Comparison of ENCODE assay signal across 8 mouse cellular contexts in genomic region chr15:18818185-18818973, GRCm38 (mm10). TPM values are rescaled to one million over a fixed set of nuclear protein-coding genes. Genes with fewer than 3 reads are reported as not detected.
DNase-seq lines count a peak whose midpoint lies in the region; ATAC-seq and TF ChIP-seq lines count a peak whose summit lies in the region.

TSS of gene Cdh10 (plus strand) at chr15:18818947.

- peak within 1 kb of the TSS; percentile 58 for H3K4me2 ChIP-seq in lung, embryonic 15.5 days
- H3K4me2 ChIP-seq in midbrain, embryonic 14.5 days (ENCODE audit: low read length): peak within 1 kb of the TSS; percentile 57

- H3K27me3 ChIP-seq in lung, embryonic 15.5 days: no peaks in the 10 kb centered on the region
- H3K27me3 ChIP-seq in midbrain, embryonic 14.5 days (ENCODE audit: control insufficient read depth, insufficient read depth, low read length): no peaks in the 10 kb centered on the region
- H3K27me3 ChIP-seq in testis, adult 2 months (ENCODE audit: control insufficient read depth, insufficient read depth, low read length): no peaks in the 10 kb centered on the region

- no peak for TF ChIP-seq POLR2A in testis, adult 2 months (IDR thresholded peaks at IDR 0.05; ENCODE audit: control insufficient read depth, low read depth, low read length)

- DNase-seq in lung, postnatal 4 days: no peak
- peak; percentile 65 for DNase-seq in cerebellum, adult 9-10 months
- DNase-seq in frontal cortex, adult 2 months (ENCODE audit: extremely low spot score in 1 of 2, low spot score in 1 of 2): peak in 1 of 2 experiments; percentile 87
- peak; percentile 70 to 76 for DNase-seq in layer of hippocampus, postnatal 36 days
- DNase-seq in midbrain, embryonic 14.5 days: peak; percentile 91
- no peak for DNase-seq in thymus, postnatal 25 days

- 2% methylated on average over 24 of the region's 24 CpGs for WGBS in lung, embryonic 15.5 days
- WGBS in midbrain, embryonic 14.5 days: under 1% methylated on average over 24 of the region's 24 CpGs

- TF ChIP-seq CTCF in testis, adult 2 months (IDR thresholded peaks at IDR 0.05; ENCODE audit: control insufficient read depth, insufficient read depth, insufficient replicate concordance, low read depth, low read length): no peak

- no peak within 1 kb of the TSS for H3K27ac ChIP-seq in lung, embryonic 15.5 days
- H3K27ac ChIP-seq in midbrain, embryonic 14.5 days (replicated peaks; ENCODE audit: low read depth, low read length): peak within 1 kb of the TSS; percentile 77
- H3K27ac ChIP-seq in testis, adult 2 months (ENCODE audit: control insufficient read depth, insufficient read depth, low read depth, low read length): no peak within 1 kb of the TSS

- peak within 1 kb of the TSS; percentile 34 for H3K4me3 ChIP-seq in lung, embryonic 15.5 days
- H3K4me3 ChIP-seq in midbrain, embryonic 14.5 days (replicated peaks; ENCODE audit: low read depth, low read length): peak within 1 kb of the TSS; percentile 47
- peak within 1 kb of the TSS; percentile 35 for H3K4me3 ChIP-seq in testis, adult 2 months (ENCODE audit: control insufficient read depth, low read depth, low read length)

- H3K9ac ChIP-seq in lung, embryonic 15.5 days: no peak within 1 kb of the TSS
- H3K9ac ChIP-seq in midbrain, embryonic 14.5 days (replicated peaks; ENCODE audit: low read length): peak within 1 kb of the TSS; percentile 52

- H3K9me3 ChIP-seq in lung, embryonic 15.5 days: no peaks in the 10 kb centered on the region
- H3K9me3 ChIP-seq in midbrain, embryonic 14.5 days (ENCODE audit: control insufficient read depth, low read length): no peaks in the 10 kb centered on the region

- ATAC-seq in lung, embryonic 15.5 days (ENCODE audit: borderline replicate concordance, extremely low read depth, low FRiP score, low TSS enrichment): peak; percentile 64; the same call in 1 of the 2 replicates
- ATAC-seq in midbrain, embryonic 14.5 days (ENCODE audit: low FRiP score, low TSS enrichment): peak; percentile 94

- H3K36me3 ChIP-seq in lung, embryonic 15.5 days: no peaks in the 10 kb centered on the region
- no peaks in the 10 kb centered on the region for H3K36me3 ChIP-seq in midbrain, embryonic 14.5 days (ENCODE audit: control insufficient read depth, insufficient read depth, low read length)
- H3K36me3 ChIP-seq in testis, adult 2 months (ENCODE audit: control insufficient read depth, insufficient read depth, low read length): no peaks in the 10 kb centered on the region

- no peaks in the 10 kb centered on the region for H3K4me1 ChIP-seq in lung, embryonic 15.5 days
- no peaks in the 10 kb centered on the region for H3K4me1 ChIP-seq in midbrain, embryonic 14.5 days (ENCODE audit: control insufficient read depth, insufficient read depth, low read length)
- H3K4me1 ChIP-seq in testis, adult 2 months (ENCODE audit: control insufficient read depth, insufficient read depth, low read length): peaks cover 3% of the 10 kb centered on the region; the same call in 1 of the 2 replicates

RNA-seq across cellular contexts. Expression of gene Cdh10, which starts in this region (rescaled TPM):
- polyA plus RNA-seq in lung, embryonic 15.5 days (2015; fragmentation: Nextera tagmentation; extraction: Ambion mirVana): 0.45 and 0.69 TPM in 2 replicates
- polyA plus RNA-seq in frontal cortex, adult 2 months (2012; rRNA removed): 42.4 and 46.6 TPM in 2 replicates
- total RNA-seq in layer of hippocampus, postnatal 36 days (2021): 10 to 100 TPM; 35.0 to 38.7 TPM
- 24.5 and 25.0 TPM in 2 replicates for polyA plus RNA-seq in midbrain, embryonic 14.5 days (2014; fragmentation: Nextera tagmentation; extraction: Ambion mirVana)
- 0.10 TPM in 1 of 2 replicates, not detected in the other for polyA plus RNA-seq in testis, adult 2 months (2012; rRNA removed)

Comparison
In these comparisons a context has a peak if more than half of its experiments do, and no peak if none do; other contexts are left out.
1. RNA of gene Cdh10 (polyA plus RNA-seq): 42.4 to 46.6 TPM in frontal cortex, adult 2 months and 24.5 to 25.0 TPM in midbrain, embryonic 14.5 days; 0.45 to 0.69 TPM in lung, embryonic 15.5 days and 0.10 TPM in testis, adult 2 months; every median in the first group is over 10 times any median in the second.
2. Peak in ATAC-seq, H3K4me3 ChIP-seq and H3K4me2 ChIP-seq in lung, embryonic 15.5 days; RNA of the gene not detected or under 1 TPM.
3. DNase-seq: peak in cerebellum, adult 9-10 months (single experiment), layer of hippocampus, postnatal 36 days (2 of 2) and midbrain, embryonic 14.5 days (single experiment); none in lung, postnatal 4 days (0 of 2) and thymus, postnatal 25 days (single experiment).
4. Peak in every context shown above with its lines, with median percentiles within 50 percentile points of each other: H3K4me3 ChIP-seq.